Mouse (Mus musculus): Measurements from ENCODE around the gene Fam71e2. TPM values are rescaled to one million over a fixed set of nuclear protein-coding genes. Genes with fewer than 3 reads are reported as not detected.
"Not testable (repeated sequence)": the region's sequence is repeated elsewhere in the genome, so short reads cannot be mapped to it uniquely, and the experiment has no call there.

The Fam71e2 gene
- not detected in 2 replicates for polyA plus RNA-seq (2015; fragmentation: Nextera tagmentation; extraction: Ambion mirVana)

GRCm38 (mm10) chr7:4771202-4771601 is at the start of gene Fam71e2:
TSS of gene Fam71e2 (minus strand) at chr7:4771302.
- Histone ChIP-seq H3K4me2 (replicated peaks; ENCODE audit: low read depth) (no peak within 1 kb of the TSS), H3K4me3 (ENCODE audit: low read depth, low read length) (no peak within 1 kb of the TSS), H3K36me3 (ENCODE audit: control insufficient read depth, insufficient read depth, low read length) (no peaks in the 10 kb centered on the region), H3K27me3 (ENCODE audit: control insufficient read depth, insufficient read depth, low read length) (no peaks in the 10 kb centered on the region), H3K4me1 (replicated peaks; ENCODE audit: control insufficient read depth, insufficient read depth) (no peaks in the 10 kb centered on the region), H3K27ac (replicated peaks) (no peak within 1 kb of the TSS), H3K9me3 (ENCODE audit: control insufficient read depth, low read length) (no peaks in the 10 kb centered on the region), H3K9ac (ENCODE audit: low read length) (no peak within 1 kb of the TSS)
- TF ChIP-seq CTCF (IDR thresholded peaks at IDR 0.05; ENCODE audit: low read depth) (no peak), EP300 (optimal IDR thresholded peaks at IDR 0.05) (no peak)
- ATAC-seq (ENCODE audit: low FRiP score, low TSS enrichment) (peak; percentile 18; the same call in 1 of the 2 replicates), DNase-seq (ENCODE audit: low spot score) (no peak)
- WGBS: 67% methylated on average over 4 of the region's 5 CpGs

- Histone ChIP-seq H3K9ac (ENCODE audit: low read length) (no peak overlapping the region), H3K27me3 (ENCODE audit: control insufficient read depth, insufficient read depth, low read length) (no peaks in the 10 kb centered on the region), H3K36me3 (ENCODE audit: control insufficient read depth, insufficient read depth, low read length) (no peaks in the 10 kb centered on the region), H3K9me3 (ENCODE audit: control insufficient read depth, low read length) (no peaks in the 10 kb centered on the region), H3K27ac (replicated peaks) (no peak overlapping the region), H3K4me2 (replicated peaks; ENCODE audit: low read depth) (no peak overlapping the region), H3K4me1 (replicated peaks; ENCODE audit: control insufficient read depth, insufficient read depth) (no peaks in the 10 kb centered on the region), H3K4me3 (ENCODE audit: low read depth, low read length) (no peak overlapping the region)
- DNase-seq (ENCODE audit: low spot score): no peak
- ATAC-seq (ENCODE audit: low FRiP score, low TSS enrichment): no peak
- TF ChIP-seq EP300 (optimal IDR thresholded peaks at IDR 0.05) (no peak), CTCF (IDR thresholded peaks at IDR 0.05; ENCODE audit: low read depth) (no peak)
Observed at GRCm38 (mm10) chr7:4816559-4816958, 45.5 kb upstream of the Fam71e2 start.

GRCm38 (mm10) chr7:4813105-4813791 is 42.1 kb upstream of the Fam71e2 start:
- Histone ChIP-seq H3K27me3 (ENCODE audit: control insufficient read depth, insufficient read depth, low read length) (no peaks in the 10 kb centered on the region), H3K4me2 (replicated peaks; ENCODE audit: low read depth) (peak overlapping the region; percentile 61), H3K4me1 (replicated peaks; ENCODE audit: control insufficient read depth, insufficient read depth) (no peaks in the 10 kb centered on the region), H3K27ac (replicated peaks) (peak overlapping the region; percentile 93), H3K9me3 (ENCODE audit: control insufficient read depth, low read length) (no peaks in the 10 kb centered on the region), H3K4me3 (ENCODE audit: low read depth, low read length) (peak overlapping the region; percentile 48), H3K36me3 (ENCODE audit: control insufficient read depth, insufficient read depth, low read length) (peaks cover 5% of the 10 kb centered on the region; the same call in 1 of the 2 replicates), H3K9ac (ENCODE audit: low read length) (peak overlapping the region; percentile 55; the same call in 1 of the 2 replicates)
- TF ChIP-seq CTCF (IDR thresholded peaks at IDR 0.05; ENCODE audit: low read depth): no peak
- TF ChIP-seq EP300 (optimal IDR thresholded peaks at IDR 0.05): no peak
- DNase-seq (ENCODE audit: low spot score) (no peak), ATAC-seq (ENCODE audit: low FRiP score, low TSS enrichment) (no peak)
- WGBS: 15% methylated on average over 8 of the region's 8 CpGs

DNA sequence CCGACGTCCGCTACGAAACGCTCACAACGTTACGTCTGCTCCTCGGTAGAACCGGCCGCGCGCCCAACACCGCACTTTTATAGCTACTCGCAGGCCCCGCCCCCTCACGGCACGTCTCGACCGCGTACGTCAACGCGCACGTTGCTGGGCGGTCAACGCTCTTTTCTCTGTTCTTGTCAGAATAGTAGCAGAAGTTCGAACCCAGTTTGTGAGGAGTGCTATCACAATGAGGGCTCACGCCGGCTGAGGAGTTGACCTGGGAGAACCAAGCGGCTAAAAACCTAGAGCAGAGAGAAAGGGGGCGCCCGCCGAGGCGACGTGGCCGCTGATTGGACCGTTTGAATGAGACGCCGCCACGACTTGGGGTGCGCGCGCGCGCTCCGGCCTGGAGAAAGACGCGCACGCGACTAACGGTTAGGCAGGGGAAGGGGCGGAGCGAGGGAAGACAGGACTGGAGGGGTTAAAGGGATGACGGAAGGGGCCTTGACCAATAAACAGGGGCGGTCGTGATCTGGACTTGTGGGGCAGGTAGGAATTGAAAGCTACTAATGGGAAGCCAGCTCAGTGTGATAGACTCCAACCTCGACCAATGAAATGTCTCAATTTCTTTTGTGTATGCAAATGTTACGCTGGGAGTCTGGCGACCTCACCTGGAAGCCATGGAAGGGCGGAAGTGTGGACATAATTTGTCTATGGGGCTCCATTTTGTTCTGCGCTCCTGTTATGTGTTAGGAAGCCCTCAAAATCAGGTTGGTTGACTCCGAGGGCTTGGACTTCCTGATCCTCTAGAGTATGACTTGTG is 41.4 kb upstream of the Fam71e2 start, which contains the start of gene Ube2s:
Gene Ube2s, minus strand, starts transcription at position 288 of the 802 bp plus-strand sequence.
- under 1% methylated on average over 62 of the region's 62 CpGs for WGBS

GRCm38 (mm10) chr7:4811842-4812302 is 40.8 kb upstream of the Fam71e2 start:
- ATAC-seq (ENCODE audit: low FRiP score, low TSS enrichment) (no peak), DNase-seq (ENCODE audit: low spot score) (peak; percentile 58)
- Histone ChIP-seq H3K9ac (ENCODE audit: low read length) (peak overlapping the region; percentile 94), H3K36me3 (ENCODE audit: control insufficient read depth, insufficient read depth, low read length) (peaks cover 8% of the 10 kb centered on the region; the same call in 1 of the 2 replicates), H3K27ac (replicated peaks) (peak overlapping the region; percentile 94), H3K9me3 (ENCODE audit: control insufficient read depth, low read length) (no peaks in the 10 kb centered on the region), H3K4me1 (replicated peaks; ENCODE audit: control insufficient read depth, insufficient read depth) (no peaks in the 10 kb centered on the region), H3K27me3 (ENCODE audit: control insufficient read depth, insufficient read depth, low read length) (no peaks in the 10 kb centered on the region), H3K4me2 (replicated peaks; ENCODE audit: low read depth) (peak overlapping the region; percentile 73), H3K4me3 (ENCODE audit: low read depth, low read length) (peak overlapping the region; percentile 94)
- under 1% methylated on average over 24 of the region's 36 CpGs for WGBS
- TF ChIP-seq CTCF (IDR thresholded peaks at IDR 0.05; ENCODE audit: low read depth) (no peak), EP300 (optimal IDR thresholded peaks at IDR 0.05) (no peak)

More for the DNA sequence above, 41.4 kb upstream of the Fam71e2 start, which contains the start of gene Ube2s:
- H3K9me3 ChIP-seq (ENCODE audit: control insufficient read depth, low read length): no peaks in the 10 kb centered on the region
- no peaks in the 10 kb centered on the region for H3K27me3 ChIP-seq (ENCODE audit: control insufficient read depth, insufficient read depth, low read length)
- H3K36me3 ChIP-seq (ENCODE audit: control insufficient read depth, insufficient read depth, low read length): peaks cover 5% of the 10 kb centered on the region; the same call in 1 of the 2 replicates
- H3K4me2 ChIP-seq (replicated peaks; ENCODE audit: low read depth): peak within 1 kb of the TSS; percentile 73
- TF ChIP-seq CTCF (IDR thresholded peaks at IDR 0.05; ENCODE audit: low read depth): peak; percentile 46
- no peak for TF ChIP-seq EP300 (optimal IDR thresholded peaks at IDR 0.05)
- H3K27ac ChIP-seq (replicated peaks): peak within 1 kb of the TSS; percentile 94
- peak within 1 kb of the TSS; percentile 94 for H3K4me3 ChIP-seq (ENCODE audit: low read depth, low read length)
- H3K9ac ChIP-seq (ENCODE audit: low read length): peak within 1 kb of the TSS; percentile 94
- DNase-seq (ENCODE audit: low spot score) (peak; percentile 99), ATAC-seq (ENCODE audit: low FRiP score, low TSS enrichment) (peak; percentile 99)
- H3K4me1 ChIP-seq (replicated peaks; ENCODE audit: control insufficient read depth, insufficient read depth): no peaks in the 10 kb centered on the region

- not testable (repeated sequence) for DNase-seq (ENCODE audit: low spot score)
Observed at GRCm38 (mm10) chr7:4811131-4811530, 40.0 kb upstream of the Fam71e2 start.

More at GRCm38 (mm10) chr7:4811131-4811530, 40.0 kb upstream of the Fam71e2 start:
- Histone ChIP-seq H3K9ac (ENCODE audit: low read length) (peak overlapping the region; percentile 94), H3K4me3 (ENCODE audit: low read depth, low read length) (peak overlapping the region; percentile 94), H3K4me2 (replicated peaks; ENCODE audit: low read depth) (peak overlapping the region; percentile 73)
- not testable (repeated sequence) for H3K9me3 ChIP-seq (ENCODE audit: control insufficient read depth, low read length); ATAC-seq (ENCODE audit: low FRiP score, low TSS enrichment); H3K4me1 ChIP-seq (replicated peaks; ENCODE audit: control insufficient read depth, insufficient read depth); H3K27ac ChIP-seq (replicated peaks); H3K27me3 ChIP-seq (ENCODE audit: control insufficient read depth, insufficient read depth, low read length); H3K36me3 ChIP-seq (ENCODE audit: control insufficient read depth, insufficient read depth, low read length)
- 28% methylated on average over 10 of the region's 10 CpGs for WGBS
